Mouse (Mus musculus): ENCODE measurements around the gene Tmem182. TPM values are rescaled to one million over a fixed set of nuclear protein-coding genes. Genes with fewer than 3 reads are reported as not detected.

The Tmem182 gene
- polyA plus RNA-seq, 1 experiment from 2014 or later, result 2.2 TPM

Other genes starting within 250 kb of the Tmem182 start
- gene Slc9a4, start 225.5 kb upstream of the Tmem182 start, polyA plus RNA-seq (2015; fragmentation: Nextera tagmentation; extraction: Ambion mirVana), result not detected in 2 replicates
- gene Slc9a2, start 125.0 kb upstream of the Tmem182 start, polyA plus RNA-seq (2015; fragmentation: Nextera tagmentation; extraction: Ambion mirVana), result 0.27 and 0.45 TPM in 2 replicates
- 4.2 and 4.5 TPM in 2 replicates for gene Mfsd9, start 14.9 kb upstream of the Tmem182 start, polyA plus RNA-seq (2015; fragmentation: Nextera tagmentation; extraction: Ambion mirVana)

Measured in limb, embryonic 13.5 days (tissue).